Mouse (Mus musculus) intestine, embryonic 15.5 days (tissue): Measurements from ENCODE around the gene Slc16a13. TPM values are rescaled to one million over a fixed set of nuclear protein-coding genes. Genes with fewer than 3 reads are reported as not detected.

Experiments used
- ATAC-seq: fragments of 200-750 bp; cut with Nextera tagmentation; 2 replicates; pipeline ENCODE4 v1.8.0; 2017; ENCODE audit warnings: moderate TSS enrichment, moderate library complexity
- H3K27ac ChIP-seq: fragments of 300-500 bp; sonication (generic); 2 replicates; pipeline ENCODE4 v1.5.1; 2015; ENCODE audit warnings: mild to moderate bottlenecking, inconsistent platforms
- H3K27me3 ChIP-seq: fragments of 300-500 bp; sonication (generic); replicated peaks from 2 replicates; pipeline ENCODE4 v1.6.1; 2015; ENCODE audit warnings: inconsistent platforms
- H3K36me3 ChIP-seq: fragments of 300-500 bp; sonication (generic); 2 replicates; pipeline ENCODE4 v1.6.1; 2015; ENCODE audit warnings: inconsistent platforms
- H3K4me1 ChIP-seq: fragments of 300-500 bp; sonication (generic); replicated peaks from 2 replicates; pipeline ENCODE4 v1.6.1; 2015; ENCODE audit warnings: inconsistent platforms
- H3K4me2 ChIP-seq: fragments of 300-500 bp; sonication (generic); replicated peaks from 2 replicates; pipeline ENCODE4 v1.6.1; 2015; ENCODE audit warnings: mild to moderate bottlenecking, inconsistent platforms
- H3K4me3 ChIP-seq: fragments of 300-500 bp; sonication (generic); replicated peaks from 2 replicates; pipeline ENCODE4 v1.5.1; 2015; ENCODE audit warnings: inconsistent platforms
- H3K9ac ChIP-seq: fragments of 300-500 bp; sonication (generic); 2 replicates; pipeline ENCODE4 v1.6.1; 2015; ENCODE audit warnings: inconsistent platforms
- H3K9me3 ChIP-seq: fragments of 300-500 bp; sonication (generic); 2 replicates; pipeline ENCODE4 v1.6.1; 2016; ENCODE audit warnings: inconsistent platforms
- WGBS: fragments of 180-500 bp; shearing (Covaris S2); methylation state at CpG from one replicate; pipeline ENCODE4 v1.1.7; 2015; 5-methylcytosine and 5-hydroxymethylcytosine counted together
- polyA plus RNA-seq: library from polyadenylated mRNA; unstranded; fragments of >200 nt; fragmentation: Nextera tagmentation; extraction: Ambion mirVana; gene quantifications from 2 replicates; pipeline ENCODE4 v1.2.1, GENCODE M21; 2015

Gene Slc16a13
- 13.2 and 16.0 TPM in 2 replicates for polyA plus RNA-seq

DNA sequence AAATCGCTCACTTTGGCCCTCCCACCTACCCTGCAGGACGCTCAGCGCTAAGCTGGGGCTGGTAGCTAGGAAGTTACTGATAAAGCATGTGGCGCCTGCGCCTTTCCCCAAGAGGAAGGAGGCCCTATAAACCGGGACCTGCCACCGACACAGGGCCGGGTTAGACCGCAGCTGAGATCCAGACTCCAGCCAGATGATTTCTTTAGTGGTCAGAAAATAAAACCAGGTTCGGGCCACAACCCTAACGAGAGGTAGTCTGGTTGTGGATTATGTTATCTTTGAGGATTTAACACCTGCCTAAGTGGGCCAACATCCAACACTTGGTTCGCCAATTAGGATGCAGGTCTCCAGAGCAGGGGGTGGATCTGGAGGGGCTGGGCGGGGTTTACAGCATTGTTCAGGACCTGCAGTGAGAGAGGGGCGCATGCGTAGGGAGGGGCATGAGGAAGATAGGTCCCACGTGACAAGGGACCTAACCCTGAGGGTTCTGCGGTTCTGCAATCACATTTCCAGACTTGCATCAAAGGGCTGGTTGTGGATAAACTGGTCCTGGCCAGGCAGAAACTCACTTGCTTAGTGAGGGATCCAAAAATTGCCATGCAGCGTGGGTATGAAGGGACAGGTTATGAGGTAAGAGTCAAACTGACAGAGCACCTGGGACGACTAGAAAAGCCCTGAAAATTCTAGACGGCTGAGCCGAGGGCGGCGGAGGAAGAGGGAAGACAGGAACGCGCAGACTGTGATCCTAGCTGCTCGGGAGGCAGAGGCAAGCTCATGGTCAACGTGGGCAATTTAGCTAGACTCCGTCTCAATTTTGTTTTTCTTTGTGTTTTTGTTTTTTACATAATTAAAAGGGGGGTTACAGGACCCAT, at the start of gene Slc16a13:
TSS of gene Slc16a13 (minus strand) at position 334 of the 872 bp plus-strand sequence.
- peak; percentile 91 for ATAC-seq
- Histone ChIP-seq H3K27me3 (peaks cover 2% of the 10 kb centered on the region), H3K36me3 (no peaks in the 10 kb centered on the region), H3K27ac (peak within 1 kb of the TSS; percentile 93), H3K4me1 (peaks cover 18% of the 10 kb centered on the region), H3K4me3 (peak within 1 kb of the TSS; percentile 56), H3K9me3 (no peaks in the 10 kb centered on the region), H3K9ac (peak within 1 kb of the TSS; percentile 67), H3K4me2 (peak within 1 kb of the TSS; percentile 95)
- WGBS = under 1% methylated on average over 28 of the region's 28 CpGs

DNA sequence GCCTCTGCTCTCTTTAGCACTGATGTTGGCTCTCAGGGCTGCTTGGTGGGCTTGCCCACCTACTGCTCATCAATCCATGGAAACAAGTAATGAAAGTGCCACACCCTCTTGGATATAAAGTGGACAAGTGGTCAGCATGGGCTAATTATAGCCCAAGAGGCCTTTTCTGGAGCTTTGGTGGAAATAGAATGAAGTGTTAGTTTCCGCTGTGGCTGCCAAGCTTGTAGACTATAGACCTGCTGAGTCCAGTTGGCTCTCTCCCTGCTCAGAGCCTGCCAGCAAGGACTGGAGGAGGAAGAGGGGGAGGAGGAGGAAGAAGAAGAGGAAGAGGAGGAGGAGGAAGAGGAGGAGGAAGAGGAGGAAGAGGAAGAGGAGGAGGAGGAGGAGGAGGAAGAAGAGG, 45.5 kb upstream of the Slc16a13 start:
- Histone ChIP-seq H3K4me3 (no peak overlapping the region), H3K27ac (no peak overlapping the region), H3K9ac (no peak overlapping the region), H3K4me2 (no peak overlapping the region), H3K4me1 (no peaks in the 10 kb centered on the region), H3K36me3 (no peaks in the 10 kb centered on the region), H3K9me3 (no peaks in the 10 kb centered on the region), H3K27me3 (no peaks in the 10 kb centered on the region)
- WGBS = 84% methylated on average over 1 of the region's 1 CpGs
- ATAC-seq = no peak

DNA sequence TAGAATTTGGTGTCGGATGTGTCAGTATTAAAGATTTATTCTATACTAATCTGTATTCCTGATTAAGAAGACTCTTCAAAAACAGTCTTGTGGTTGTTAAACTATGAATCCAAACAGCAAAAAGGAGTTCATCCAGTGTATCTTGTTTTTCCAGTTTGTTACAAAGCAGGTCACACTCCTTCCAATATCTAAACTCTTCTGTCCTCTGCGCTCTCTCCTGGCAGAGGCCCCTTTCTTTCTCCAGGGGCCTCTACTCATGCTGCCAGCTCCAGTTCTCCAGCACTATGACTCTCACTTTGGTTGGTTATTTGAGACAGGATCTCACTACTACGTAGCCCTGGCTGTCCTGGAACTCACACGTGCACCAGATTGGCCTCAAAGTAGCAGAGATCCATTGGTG, 45.0 kb upstream of the Slc16a13 start:
- Histone ChIP-seq H3K4me1 (no peaks in the 10 kb centered on the region), H3K27me3 (no peaks in the 10 kb centered on the region), H3K27ac (no peak overlapping the region), H3K4me3 (no peak overlapping the region), H3K4me2 (no peak overlapping the region), H3K9me3 (no peaks in the 10 kb centered on the region), H3K36me3 (no peaks in the 10 kb centered on the region), H3K9ac (no peak overlapping the region)
- WGBS = 69% methylated on average over 4 of the region's 4 CpGs
- ATAC-seq = no peak

DNA sequence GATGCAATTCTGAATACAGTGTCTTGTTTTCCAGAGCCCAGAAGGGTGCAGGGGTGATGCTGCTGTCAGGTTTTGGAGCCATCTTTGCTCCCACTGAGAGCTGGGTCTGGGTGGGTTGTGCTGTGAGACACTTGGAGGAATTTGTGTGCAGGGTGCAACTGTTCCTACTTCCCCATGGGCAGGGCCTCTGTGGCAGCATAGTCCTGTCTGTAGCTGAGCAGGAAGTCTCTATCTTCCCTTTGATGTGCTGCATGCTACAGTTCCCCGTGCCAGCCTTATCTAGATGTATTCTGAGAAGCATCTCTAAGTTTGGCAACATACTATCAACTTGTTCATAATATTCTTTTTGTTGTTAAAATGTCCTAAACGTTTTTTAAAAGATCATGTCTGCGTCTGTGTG, 44.4 kb upstream of the Slc16a13 start:
- Histone ChIP-seq H3K27ac (no peak overlapping the region), H3K27me3 (no peaks in the 10 kb centered on the region), H3K4me1 (no peaks in the 10 kb centered on the region), H3K9me3 (no peaks in the 10 kb centered on the region), H3K4me3 (no peak overlapping the region), H3K36me3 (no peaks in the 10 kb centered on the region), H3K9ac (no peak overlapping the region), H3K4me2 (no peak overlapping the region)
- ATAC-seq = no peak
- 45% methylated on average over 3 of the region's 3 CpGs for WGBS

DNA sequence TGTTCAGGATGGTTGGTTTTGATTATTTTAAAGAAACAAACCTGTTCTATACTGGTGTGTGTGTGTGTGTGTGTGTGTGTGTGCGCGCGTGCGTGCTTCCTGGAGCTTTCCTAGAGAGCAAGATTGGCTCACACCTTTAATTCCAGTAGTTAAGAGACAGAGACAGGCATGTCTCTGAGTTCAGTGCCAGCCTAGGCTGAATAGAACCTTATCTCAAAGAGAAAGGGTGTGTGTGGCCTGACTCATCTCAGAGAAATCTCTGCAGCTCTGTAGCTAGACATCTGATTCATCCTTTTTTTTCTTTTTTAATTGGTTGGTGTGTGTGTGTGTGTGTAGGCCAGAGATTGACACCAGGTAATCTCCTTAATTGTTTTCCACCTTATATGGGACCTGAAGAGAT, 38.2 kb upstream of the Slc16a13 start:
- WGBS = 87% methylated on average over 4 of the region's 4 CpGs
- no peaks in the 10 kb centered on the region for H3K9me3 ChIP-seq
- H3K4me3 ChIP-seq = no peak overlapping the region
- H3K27ac ChIP-seq = no peak overlapping the region
- H3K36me3 ChIP-seq = no peaks in the 10 kb centered on the region
- no peak overlapping the region for H3K9ac ChIP-seq
- peaks cover 6% of the 10 kb centered on the region; the same call in 1 of the 2 replicates for H3K4me1 ChIP-seq
- H3K4me2 ChIP-seq = no peak overlapping the region
- H3K27me3 ChIP-seq = peaks cover 18% of the 10 kb centered on the region; the same call in 1 of the 2 replicates
- no peak for ATAC-seq

DNA sequence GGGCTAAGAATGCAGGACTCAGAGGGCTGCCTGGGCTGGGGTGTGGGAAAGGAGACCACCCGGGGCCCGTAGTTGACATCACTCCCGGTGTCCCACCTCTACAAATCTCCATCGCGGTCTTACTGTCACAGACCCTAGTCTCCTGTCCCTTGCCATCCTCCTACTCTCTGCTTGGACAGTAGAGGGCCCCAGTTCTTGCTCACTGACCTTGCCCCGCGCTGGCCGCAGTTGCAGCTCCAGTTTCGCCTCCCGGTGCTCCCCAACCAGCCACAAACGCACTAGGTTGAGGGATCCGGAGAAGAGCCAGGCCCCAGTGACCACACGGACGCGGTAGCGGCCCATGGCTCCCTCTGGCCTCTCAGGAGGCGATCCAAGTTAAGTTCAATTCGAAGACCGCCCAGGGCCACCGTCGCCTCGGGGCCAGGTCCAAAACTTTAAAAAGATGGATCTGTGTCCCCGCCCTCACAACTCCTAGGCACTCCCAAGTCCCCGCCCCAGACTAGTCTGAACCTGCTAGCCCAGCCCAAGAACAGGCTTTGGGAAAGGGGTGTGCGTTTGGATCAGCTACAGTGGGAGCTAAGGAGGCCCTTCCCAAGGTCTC, 34.2 kb upstream of the Slc16a13 start, which contains the start of gene Alox12:
TSS of gene Alox12 (minus strand) at position 423 of the 601 bp plus-strand sequence.
- peak within 1 kb of the TSS; percentile 29 for H3K9ac ChIP-seq
- peak within 1 kb of the TSS; percentile 67 for H3K4me2 ChIP-seq
- H3K36me3 ChIP-seq = no peaks in the 10 kb centered on the region
- no peaks in the 10 kb centered on the region for H3K9me3 ChIP-seq
- WGBS = 2% methylated on average over 25 of the region's 25 CpGs
- H3K27me3 ChIP-seq = peaks cover 46% of the 10 kb centered on the region
- no peak within 1 kb of the TSS for H3K27ac ChIP-seq
- H3K4me1 ChIP-seq = peaks cover 6% of the 10 kb centered on the region; the same call in 1 of the 2 replicates
- H3K4me3 ChIP-seq = peak within 1 kb of the TSS; percentile 30
- peak; percentile 67 for ATAC-seq

DNA sequence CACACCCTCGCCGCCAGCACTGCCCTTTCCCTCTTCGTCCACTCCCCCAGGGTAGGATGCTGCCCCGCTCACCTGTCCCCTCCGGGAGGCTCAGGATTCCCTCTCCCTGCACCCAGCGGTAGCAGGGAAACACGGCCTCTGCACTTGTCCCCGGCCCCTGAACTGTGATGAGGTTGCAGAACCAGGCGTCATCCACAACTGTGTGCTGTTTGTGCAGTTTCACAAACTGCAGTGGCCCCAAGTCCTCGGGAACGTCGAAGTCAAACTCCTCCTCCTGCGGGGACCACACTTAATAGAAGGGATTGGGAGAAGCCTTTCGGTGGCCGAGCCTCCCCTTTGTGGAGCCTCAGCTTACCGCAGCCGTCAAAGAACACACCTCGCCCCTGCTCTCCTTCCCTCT, 33.5 kb upstream of the Slc16a13 start:
- Histone ChIP-seq H3K27ac (no peak overlapping the region), H3K27me3 (peaks cover 46% of the 10 kb centered on the region), H3K4me2 (peak overlapping the region; percentile 67), H3K9ac (no peak overlapping the region), H3K4me1 (peaks cover 6% of the 10 kb centered on the region; the same call in 1 of the 2 replicates), H3K4me3 (peak overlapping the region; percentile 30), H3K9me3 (no peaks in the 10 kb centered on the region), H3K36me3 (no peaks in the 10 kb centered on the region)
- 4% methylated on average over 18 of the region's 18 CpGs for WGBS
- ATAC-seq = peak; percentile 17; the same call in 1 of the 2 replicates

DNA sequence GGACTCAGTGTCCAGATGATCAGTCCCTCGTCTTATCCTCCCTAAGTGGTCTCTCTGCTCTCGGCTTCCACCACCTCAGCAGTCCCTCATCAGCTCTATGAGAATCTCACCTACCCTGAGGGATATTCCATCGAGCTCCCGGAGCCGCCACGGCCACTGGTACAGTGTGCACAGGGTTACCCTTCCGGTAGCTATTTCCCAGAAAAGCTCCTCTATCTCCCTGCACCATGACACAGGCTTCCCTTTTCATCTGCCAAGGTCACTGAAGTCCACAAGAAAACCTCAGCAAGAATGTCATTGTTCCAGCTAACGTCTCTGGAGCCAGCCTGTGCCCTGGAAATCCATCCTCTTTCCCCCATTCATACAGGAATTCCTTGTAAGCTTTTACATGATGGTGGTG, 31.0 kb upstream of the Slc16a13 start:
- ATAC-seq = no peak
- no peak overlapping the region for H3K9ac ChIP-seq
- H3K4me2 ChIP-seq = no peak overlapping the region
- no peak overlapping the region for H3K4me3 ChIP-seq
- peaks cover 46% of the 10 kb centered on the region for H3K27me3 ChIP-seq
- H3K36me3 ChIP-seq = no peaks in the 10 kb centered on the region
- no peaks in the 10 kb centered on the region for H3K9me3 ChIP-seq
- H3K4me1 ChIP-seq = peaks cover 6% of the 10 kb centered on the region; the same call in 1 of the 2 replicates
- WGBS = 83% methylated on average over 8 of the region's 8 CpGs
- H3K27ac ChIP-seq = no peak overlapping the region

DNA sequence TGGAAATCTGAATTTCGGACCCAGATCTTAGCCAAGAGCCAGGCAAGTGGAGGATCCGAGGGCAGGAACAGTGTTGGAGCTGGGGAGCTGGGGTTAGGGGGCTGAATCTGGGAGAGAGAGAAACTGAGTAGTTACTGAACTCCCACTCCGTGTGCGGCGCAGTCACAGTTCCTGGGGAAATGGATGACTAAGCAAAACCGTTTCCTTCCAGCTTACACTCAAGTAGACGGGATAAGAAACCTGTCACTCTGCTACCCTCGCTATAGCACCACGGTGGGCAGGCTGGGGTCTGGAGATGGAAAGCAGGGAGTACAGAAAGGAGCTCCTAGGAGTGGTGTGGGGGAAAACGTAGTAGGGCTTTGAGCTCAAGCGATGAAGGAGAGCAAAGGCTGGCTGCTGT, 29.3 kb upstream of the Slc16a13 start:
- Histone ChIP-seq H3K27me3 (peaks cover 48% of the 10 kb centered on the region), H3K36me3 (no peaks in the 10 kb centered on the region), H3K4me1 (peaks cover 6% of the 10 kb centered on the region; the same call in 1 of the 2 replicates), H3K9me3 (no peaks in the 10 kb centered on the region), H3K4me2 (no peak overlapping the region), H3K9ac (no peak overlapping the region), H3K27ac (no peak overlapping the region), H3K4me3 (no peak overlapping the region)
- WGBS = 73% methylated on average over 11 of the region's 11 CpGs
- no peak for ATAC-seq

DNA sequence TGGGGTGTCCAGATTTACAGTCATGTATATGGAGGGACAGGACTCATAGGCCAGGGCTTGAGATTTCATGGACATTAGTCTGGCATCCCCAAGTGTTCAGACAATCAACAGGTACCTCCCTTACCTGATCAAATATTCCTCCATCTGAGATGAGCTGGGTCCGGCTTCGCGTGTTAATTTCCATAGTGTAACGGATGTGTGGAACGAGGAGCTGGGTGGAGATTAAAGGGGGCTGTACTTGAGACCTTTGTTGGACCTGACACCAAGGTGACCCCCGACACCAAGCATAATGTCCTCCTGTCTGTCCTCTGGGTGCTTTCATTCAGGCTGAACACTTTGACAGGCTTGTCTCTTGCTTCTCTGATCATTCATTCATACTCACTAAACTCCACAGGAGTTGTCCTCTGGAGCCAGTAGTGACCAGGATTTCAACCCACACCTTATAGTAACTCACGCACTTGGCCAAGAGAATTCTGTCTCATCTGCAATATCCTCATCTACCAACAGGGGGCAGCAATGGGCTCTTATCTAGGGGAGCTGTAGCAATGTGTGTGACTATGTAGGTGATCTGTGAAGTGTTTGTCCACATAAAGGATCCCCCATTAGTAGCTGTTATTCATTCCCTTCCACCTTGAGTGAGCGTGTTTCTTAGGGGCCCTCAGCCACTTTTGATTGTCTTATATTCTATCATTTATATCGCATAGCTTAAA, 26.4 kb upstream of the Slc16a13 start:
- WGBS = 53% methylated on average over 9 of the region's 9 CpGs
- Histone ChIP-seq H3K9me3 (no peaks in the 10 kb centered on the region), H3K27ac (no peak overlapping the region), H3K4me3 (no peak overlapping the region), H3K9ac (no peak overlapping the region), H3K4me1 (no peaks in the 10 kb centered on the region), H3K4me2 (no peak overlapping the region), H3K27me3 (peaks cover 19% of the 10 kb centered on the region; the same call in 1 of the 2 replicates), H3K36me3 (no peaks in the 10 kb centered on the region)
- ATAC-seq = no peak

DNA sequence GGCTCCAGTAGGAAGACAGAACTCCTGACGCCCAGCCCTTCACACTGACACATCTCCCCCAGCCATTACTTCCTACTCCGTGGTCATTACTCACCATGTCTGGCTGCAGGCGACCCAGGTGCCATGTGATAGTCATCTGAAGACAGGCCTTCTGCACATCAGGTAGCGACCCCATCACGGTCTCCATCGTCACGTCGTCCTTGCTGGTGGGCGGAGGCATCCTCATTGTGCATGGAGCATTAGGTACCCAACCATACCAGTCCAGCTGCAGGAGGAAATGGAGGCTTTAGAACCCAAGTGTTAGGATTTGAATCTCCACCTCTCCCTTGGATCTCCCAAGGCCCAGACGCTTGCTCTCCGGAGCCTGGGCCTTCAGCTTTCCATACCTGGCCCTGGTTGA, 21.7 kb upstream of the Slc16a13 start:
- H3K27me3 ChIP-seq = 0 out of 2 replicates have a peak, but pooled peaks cover 8% of the 10 kb centered on the region

More for the DNA sequence above, 21.7 kb upstream of the Slc16a13 start:
- no peak for ATAC-seq
- no peak overlapping the region for H3K4me2 ChIP-seq
- no peaks in the 10 kb centered on the region for H3K9me3 ChIP-seq
- peaks cover 5% of the 10 kb centered on the region; the same call in 1 of the 2 replicates for H3K4me1 ChIP-seq
- WGBS = 69% methylated on average over 11 of the region's 11 CpGs
- H3K9ac ChIP-seq = no peak overlapping the region
- no peaks in the 10 kb centered on the region for H3K36me3 ChIP-seq
- no peak overlapping the region for H3K27ac ChIP-seq
- no peak overlapping the region for H3K4me3 ChIP-seq
